In the genomic region with DNA sequence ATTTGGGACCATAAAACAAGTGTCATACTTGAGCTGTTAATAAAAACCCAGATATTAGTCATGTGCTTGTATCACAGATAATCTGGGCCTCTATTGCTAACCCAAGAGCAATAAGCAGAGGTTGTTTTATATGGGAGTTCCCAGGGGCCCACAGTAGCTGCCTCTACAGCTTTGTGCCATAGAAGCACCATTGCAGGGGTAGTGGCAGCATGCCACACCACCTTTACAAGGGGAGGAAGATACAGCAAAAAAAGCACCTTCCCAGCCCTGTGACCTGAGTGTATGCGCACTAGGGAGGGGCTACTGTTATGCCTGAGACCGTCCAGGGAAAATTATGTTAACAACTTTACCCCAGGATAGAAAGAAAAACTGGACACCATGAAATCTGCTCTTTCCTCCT, we compare ENCODE assay signal across 21 mouse cellular contexts. TPM values are rescaled to one million over a fixed set of nuclear protein-coding genes. Genes with fewer than 3 reads are reported as not detected.
DNase-seq lines count a peak whose midpoint lies in the region; ATAC-seq and TF ChIP-seq lines count a peak whose summit lies in the region.
"Had no signal": no experiment of that assay in that cellular context is flagged by ENCODE, and none has a peak within 500 bp of the region (broad histone marks: within the 10 kb centered on the region; RNA-seq: fewer than 3 reads in every experiment).

No protein-coding gene starts in this region.

- TF ChIP-seq CTCF in intestine, postnatal 0 days (IDR thresholded peaks at IDR 0.05; ENCODE audit: low read depth): no peak

- H3K27ac ChIP-seq in intestine, embryonic 15.5 days: no peak overlapping the region
- H3K27ac ChIP-seq in intestine, embryonic 16.5 days (ENCODE audit: low read length): peak overlapping the region; percentile 39; the same call in 1 of the 2 replicates
- no peak overlapping the region for H3K27ac ChIP-seq in intestine, postnatal 0 days (ENCODE audit: low read depth, low read length)

- peaks cover 35% of the 10 kb centered on the region; the same call in 1 of the 2 replicates for H3K36me3 ChIP-seq in intestine, embryonic 15.5 days
- H3K36me3 ChIP-seq in intestine, embryonic 16.5 days (ENCODE audit: control insufficient read depth, insufficient read depth, low read length): peaks cover 10% of the 10 kb centered on the region
- peaks cover 60% of the 10 kb centered on the region for H3K36me3 ChIP-seq in intestine, postnatal 0 days (ENCODE audit: control insufficient read depth, insufficient read depth)

- no peaks in the 10 kb centered on the region for H3K9me3 ChIP-seq in intestine, embryonic 15.5 days
- no peaks in the 10 kb centered on the region for H3K9me3 ChIP-seq in intestine, embryonic 16.5 days (ENCODE audit: control insufficient read depth, low read length)
- H3K9me3 ChIP-seq in intestine, postnatal 0 days (ENCODE audit: control insufficient read depth): no peaks in the 10 kb centered on the region
- H3K9me3 ChIP-seq: G1E had no signal

- H3K4me1 ChIP-seq in intestine, embryonic 15.5 days (replicated peaks): no peaks in the 10 kb centered on the region
- peaks cover 2% of the 10 kb centered on the region; the same call in 1 of the 2 replicates for H3K4me1 ChIP-seq in intestine, embryonic 16.5 days (ENCODE audit: control insufficient read depth, insufficient read depth, low read length)
- no peaks in the 10 kb centered on the region for H3K4me1 ChIP-seq in intestine, postnatal 0 days (replicated peaks; ENCODE audit: control insufficient read depth, insufficient read depth, low read length)

- ATAC-seq in intestine, embryonic 15.5 days: peak; percentile 73
- ATAC-seq in intestine, embryonic 16.5 days: peak; percentile 80
- ATAC-seq in intestine, postnatal 0 days: peak; percentile 28
- ATAC-seq: activated CD4-positive, CD25-positive, alpha-beta regulatory T cell, adult 4 months; CD4-positive, CD25-positive, alpha-beta regulatory T cell, adult 4 months; Patski had no signal

- no peak overlapping the region for H3K4me2 ChIP-seq in intestine, embryonic 15.5 days (replicated peaks)
- H3K4me2 ChIP-seq in intestine, embryonic 16.5 days (ENCODE audit: low read depth, low read length): no peak overlapping the region
- H3K4me2 ChIP-seq in intestine, postnatal 0 days (replicated peaks; ENCODE audit: low read depth): no peak overlapping the region

- no peak for DNase-seq in cerebellum, postnatal 36 days
- no peak for DNase-seq in right cerebral cortex, adult 18-20 months
- no peak for DNase-seq in lung, postnatal 25 days (ENCODE audit: low spot score)
- DNase-seq: adrenal gland, adult 2 months; adrenal gland, adult 8-10 months; adrenal gland, postnatal 10 days; adrenal gland, postnatal 14 days; adrenal gland, postnatal 25 days; adrenal gland, postnatal 36 days; B cell, adult 2 months; cerebellum, adult 11 months; cerebellum, adult 11-12 months; cerebellum, adult 18-20 months had no signal

- no peak overlapping the region for H3K4me3 ChIP-seq in intestine, embryonic 15.5 days (replicated peaks)
- H3K4me3 ChIP-seq in intestine, embryonic 16.5 days (ENCODE audit: low read length): no peak overlapping the region
- H3K4me3 ChIP-seq in intestine, postnatal 0 days (ENCODE audit: low read depth, low read length): no peak overlapping the region

- 80% methylated on average over 2 of the region's 2 CpGs for WGBS in intestine, embryonic 15.5 days
- 76% methylated on average over 2 of the region's 2 CpGs for WGBS in intestine, embryonic 16.5 days
- 42% methylated on average over 2 of the region's 2 CpGs for WGBS in intestine, postnatal 0 days

- H3K27me3 ChIP-seq in intestine, embryonic 15.5 days (replicated peaks): no peaks in the 10 kb centered on the region
- no peaks in the 10 kb centered on the region for H3K27me3 ChIP-seq in intestine, embryonic 16.5 days (replicated peaks; ENCODE audit: control insufficient read depth, insufficient read depth, low read length)
- H3K27me3 ChIP-seq in intestine, postnatal 0 days (replicated peaks; ENCODE audit: control insufficient read depth, insufficient read depth, low read length): no peaks in the 10 kb centered on the region
- H3K27me3 ChIP-seq: CH12.LX, Patski had no signal

- H3K9ac ChIP-seq in intestine, embryonic 15.5 days: no peak overlapping the region
- H3K9ac ChIP-seq in intestine, embryonic 16.5 days (ENCODE audit: low read depth, low read length): no peak overlapping the region
- no peak overlapping the region for H3K9ac ChIP-seq in intestine, postnatal 0 days (ENCODE audit: low read depth, low read length)

RNA-seq across cellular contexts. Expression of a gene that starts 34.5 kb away (rescaled TPM):
- 5.5 and 6.3 TPM in 2 replicates for polyA plus RNA-seq in intestine, embryonic 15.5 days (2015; fragmentation: Nextera tagmentation; extraction: Ambion mirVana)
- 3.9 and 4.5 TPM in 2 replicates for polyA plus RNA-seq in intestine, embryonic 16.5 days (2015; fragmentation: Nextera tagmentation; extraction: Ambion mirVana)
- polyA plus RNA-seq in intestine, postnatal 0 days (2015; fragmentation: Nextera tagmentation; extraction: Ambion mirVana): 3.5 and 3.6 TPM in 2 replicates

Comparison
In these comparisons a context has a peak if more than half of its experiments do, and no peak if none do; other contexts are left out.
1. ATAC-seq: peak in every context shown above with its lines; median percentile 80 in intestine, embryonic 16.5 days; 73 in intestine, embryonic 15.5 days; 28 in intestine, postnatal 0 days.